Mouse (Mus musculus) inflammation-experienced regulatory T-cells, adult 16 weeks (primary cell): ENCODE results near the gene Gnat1. TPM values are rescaled to one million over a fixed set of nuclear protein-coding genes. Genes with fewer than 3 reads are reported as not detected.

ENCODE experiments used
- polyA plus RNA-seq: library from polyadenylated mRNA; unstranded; fragments of 100-300 nt; shearing (Covaris generic); gene quantifications from one replicate; pipeline ENCODE4 v1.2.1, GENCODE M21; 2017

Gene Gnat1
- polyA plus RNA-seq = 0.77 TPM

GRCm38 (mm10) chr9:107679501-107679900 is at the start of gene Gnat1:
Gene Gnat1 (minus strand): TSS chr9:107679712.

GRCm38 (mm10) chr9:107709697-107710483 is 30.4 kb upstream of the Gnat1 start, which contains the start of gene Sema3f:
Gene Sema3f (minus strand): TSS chr9:107710475.

GRCm38 (mm10) chr9:107669480-107669945 is 10.0 kb downstream of the Gnat1 start, which contains the start of gene Slc38a3:
Gene Slc38a3 (minus strand): TSS chr9:107669530.

GRCm38 (mm10) chr9:107635279-107636028 is 44.1 kb downstream of the Gnat1 start, which contains the start of gene Gnai2:
Gene Gnai2 (minus strand): TSS chr9:107635367.

Other genes with a start within 250 kb of the Gnat1 start
- gene Tmem115, start 145.8 kb downstream of the Gnat1 start, polyA plus RNA-seq = 63.5 TPM
- gene Cyb561d2, start 137.5 kb downstream of the Gnat1 start, polyA plus RNA-seq = 62.6 TPM
- gene Nprl2, start 137.5 kb downstream of the Gnat1 start, polyA plus RNA-seq = 68.1 TPM
- gene Zmynd10, start 132.4 kb downstream of the Gnat1 start, polyA plus RNA-seq = 4.1 TPM
- gene Rassf1, start 128.2 kb downstream of the Gnat1 start, polyA plus RNA-seq = 91.3 TPM
- gene Tusc2, start 116.5 kb downstream of the Gnat1 start, polyA plus RNA-seq = 13.4 TPM
- gene Hyal2, start 111.8 kb downstream of the Gnat1 start, polyA plus RNA-seq = 17.7 TPM
- gene Hyal1, start 102.8 kb downstream of the Gnat1 start, polyA plus RNA-seq = 6.9 TPM
- 26.1 TPM for gene Naa80, start 100.8 kb downstream of the Gnat1 start, polyA plus RNA-seq
- 0.85 TPM for gene Hyal3, start 98.9 kb downstream of the Gnat1 start, polyA plus RNA-seq
- 24.9 TPM for gene Ifrd2, start 92.1 kb downstream of the Gnat1 start, polyA plus RNA-seq
- not detected for gene Sema3b, start 70.5 kb downstream of the Gnat1 start, polyA plus RNA-seq
- gene Gnai2, start 44.3 kb downstream of the Gnat1 start, polyA plus RNA-seq = 327 TPM
- not detected for gene Slc38a3, start 10.2 kb downstream of the Gnat1 start, polyA plus RNA-seq
- not detected for gene Sema3f, start 30.8 kb upstream of the Gnat1 start, polyA plus RNA-seq
- 360 TPM for gene Rbm5, start 91.3 kb upstream of the Gnat1 start, polyA plus RNA-seq
- 137 TPM for gene Rbm6, start 193.5 kb upstream of the Gnat1 start, polyA plus RNA-seq
- 28.1 TPM for gene Mon1a, start 208.4 kb upstream of the Gnat1 start, polyA plus RNA-seq
- not detected for gene Mst1r, start 227.2 kb upstream of the Gnat1 start, polyA plus RNA-seq
- not detected for gene Actl11, start 248.8 kb upstream of the Gnat1 start, polyA plus RNA-seq